24 mouse cellular contexts compared by ENCODE assay signal in the genomic region with DNA sequence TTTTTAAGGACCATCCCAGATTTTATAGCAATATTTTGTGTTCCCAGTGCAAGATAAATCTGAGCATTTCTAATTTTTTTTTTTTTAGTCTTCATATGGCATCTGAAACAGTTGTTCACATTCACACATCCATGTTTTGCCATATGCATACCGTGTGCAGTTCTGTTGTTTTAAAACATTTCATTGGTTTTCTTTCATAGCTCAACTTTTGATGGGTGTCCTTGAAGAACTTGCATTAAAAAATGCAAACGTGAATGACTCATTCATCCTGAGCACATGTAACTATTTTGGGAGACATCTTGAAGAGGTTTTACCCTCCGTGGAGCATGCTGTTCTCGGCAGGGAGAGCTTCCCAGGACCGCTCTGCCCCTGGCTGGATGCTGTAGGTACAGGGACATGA. TPM values are rescaled to one million over a fixed set of nuclear protein-coding genes. Genes with fewer than 3 reads are reported as not detected.
"Had no signal": no experiment of that assay in that cellular context is flagged by ENCODE, and none has a peak within 500 bp of the region (broad histone marks: within the 10 kb centered on the region; RNA-seq: fewer than 3 reads in every experiment).

No protein-coding gene starts in this region.

- H3K9ac ChIP-seq: lung, embryonic 14.5 days; midbrain, embryonic 13.5 days; midbrain, embryonic 15.5 days; neural tube, embryonic 12.5 days; stomach, embryonic 15.5 days had no signal

- H3K36me3 ChIP-seq: midbrain, embryonic 13.5 days; midbrain, embryonic 15.5 days; neural tube, embryonic 12.5 days; stomach, embryonic 15.5 days had no signal

- ATAC-seq: midbrain, embryonic 13.5 days; midbrain, embryonic 15.5 days had no signal

- H3K27ac ChIP-seq: macrophage; midbrain, embryonic 13.5 days; midbrain, embryonic 15.5 days; neural tube, embryonic 12.5 days; stomach, embryonic 15.5 days; stomach, postnatal 0 days had no signal

- H3K4me1 ChIP-seq: megakaryocyte, embryonic 14.5 days; midbrain, embryonic 13.5 days; midbrain, embryonic 15.5 days; neural tube, embryonic 12.5 days; stomach, embryonic 15.5 days had no signal

- H3K9me3 ChIP-seq: midbrain, embryonic 13.5 days; midbrain, embryonic 15.5 days; neural tube, embryonic 12.5 days; stomach, embryonic 15.5 days had no signal

- DNase-seq: lung, adult 18-20 months; lung, embryonic 14.5 days; lung, postnatal 10 days; right cerebral cortex, postnatal 14 days; thymus, adult 2 months; thymus, postnatal 25 days; thymus, postnatal 4 days had no signal

- H3K4me2 ChIP-seq: lung, embryonic 14.5 days; midbrain, embryonic 11.5 days; midbrain, embryonic 13.5 days; midbrain, embryonic 15.5 days; neural tube, embryonic 12.5 days; stomach, embryonic 15.5 days had no signal

- H3K27me3 ChIP-seq: midbrain, embryonic 15.5 days; neural tube, embryonic 12.5 days; stomach, embryonic 15.5 days had no signal

- H3K4me3 ChIP-seq: megakaryocyte, embryonic 14.5 days; midbrain, embryonic 13.5 days; midbrain, embryonic 15.5 days; neural tube, embryonic 12.5 days; stomach, embryonic 15.5 days had no signal

RNA-seq across cellular contexts. Expression of a gene that starts 38.9 kb away (rescaled TPM):
- total RNA-seq: megakaryocyte progenitor cell, adult 5-6 weeks; midbrain, postnatal 0 days; monocyte, adult 5-6 weeks; neutrophil, adult 5-6 weeks had no signal
- polyA plus RNA-seq: lung, embryonic 14.5 days; lung, embryonic 16.5 days; macrophage; midbrain, embryonic 11.5 days; midbrain, embryonic 13.5 days; midbrain, embryonic 15.5 days; midbrain, postnatal 0 days; neural tube, embryonic 12.5 days; neural tube, embryonic 14.5 days; spleen, adult 2 months; stomach, embryonic 15.5 days; stomach, postnatal 0 days; testis, adult 2 months; thymus, adult 2 months; urinary bladder, adult 2 months had no signal
